Mouse (Mus musculus) hindbrain, embryonic 15.5 days (tissue): ENCODE results near the gene Agk. TPM values are rescaled to one million over a fixed set of nuclear protein-coding genes. Genes with fewer than 3 reads are reported as not detected.

Experiments used
- ATAC-seq: fragments of 200-750 bp; cut with Nextera tagmentation; 2 replicates; pipeline ENCODE4 v1.8.0; 2017; ENCODE audit warnings: low read depth, moderate number of reproducible peaks, moderate TSS enrichment; ENCODE audit not compliant: low FRiP score
- H3K27ac ChIP-seq: fragments of 300-500 bp; sonication (generic); replicated peaks from 2 replicates; pipeline ENCODE4 v1.5.1; 2015; ENCODE audit warnings: mild to moderate bottlenecking, inconsistent platforms
- H3K27me3 ChIP-seq: fragments of 300-500 bp; sonication (generic); 2 replicates; pipeline ENCODE4 v1.6.1; 2015; ENCODE audit warnings: control low read depth, inconsistent platforms
- H3K36me3 ChIP-seq: fragments of 300-500 bp; sonication (generic); 2 replicates; pipeline ENCODE4 v1.6.1; 2015; ENCODE audit warnings: control low read depth, inconsistent platforms
- H3K4me1 ChIP-seq: fragments of 300-500 bp; sonication (generic); replicated peaks from 2 replicates; pipeline ENCODE4 v1.6.1; 2015; ENCODE audit warnings: control low read depth, inconsistent platforms
- H3K4me2 ChIP-seq: fragments of 300-500 bp; sonication (generic); 2 replicates; pipeline ENCODE4 v1.6.1; 2015; ENCODE audit warnings: moderate library complexity, mild to moderate bottlenecking, inconsistent platforms
- H3K4me3 ChIP-seq: fragments of 300-500 bp; sonication (generic); 2 replicates; pipeline ENCODE4 v1.5.1; 2015; ENCODE audit warnings: mild to moderate bottlenecking, inconsistent platforms
- H3K9ac ChIP-seq: fragments of 300-500 bp; sonication (generic); 2 replicates; pipeline ENCODE4 v1.6.1; 2015; ENCODE audit warnings: inconsistent platforms
- H3K9me3 ChIP-seq: fragments of 300-500 bp; sonication (generic); 2 replicates; pipeline ENCODE4 v1.6.1; 2016; ENCODE audit warnings: control low read depth, inconsistent platforms
- WGBS: fragments of 180-500 bp; shearing (Covaris S2); methylation state at CpG from one replicate; pipeline ENCODE4 v1.1.7; 2015; 5-methylcytosine and 5-hydroxymethylcytosine counted together
- polyA plus RNA-seq: library from polyadenylated mRNA; unstranded; fragments of >200 nt; fragmentation: Nextera tagmentation; extraction: Ambion mirVana; gene quantifications from 2 replicates; pipeline ENCODE4 v1.2.1, GENCODE M21; 2015

The Agk gene
- 57.2 and 57.3 TPM in 2 replicates for polyA plus RNA-seq

DNA sequence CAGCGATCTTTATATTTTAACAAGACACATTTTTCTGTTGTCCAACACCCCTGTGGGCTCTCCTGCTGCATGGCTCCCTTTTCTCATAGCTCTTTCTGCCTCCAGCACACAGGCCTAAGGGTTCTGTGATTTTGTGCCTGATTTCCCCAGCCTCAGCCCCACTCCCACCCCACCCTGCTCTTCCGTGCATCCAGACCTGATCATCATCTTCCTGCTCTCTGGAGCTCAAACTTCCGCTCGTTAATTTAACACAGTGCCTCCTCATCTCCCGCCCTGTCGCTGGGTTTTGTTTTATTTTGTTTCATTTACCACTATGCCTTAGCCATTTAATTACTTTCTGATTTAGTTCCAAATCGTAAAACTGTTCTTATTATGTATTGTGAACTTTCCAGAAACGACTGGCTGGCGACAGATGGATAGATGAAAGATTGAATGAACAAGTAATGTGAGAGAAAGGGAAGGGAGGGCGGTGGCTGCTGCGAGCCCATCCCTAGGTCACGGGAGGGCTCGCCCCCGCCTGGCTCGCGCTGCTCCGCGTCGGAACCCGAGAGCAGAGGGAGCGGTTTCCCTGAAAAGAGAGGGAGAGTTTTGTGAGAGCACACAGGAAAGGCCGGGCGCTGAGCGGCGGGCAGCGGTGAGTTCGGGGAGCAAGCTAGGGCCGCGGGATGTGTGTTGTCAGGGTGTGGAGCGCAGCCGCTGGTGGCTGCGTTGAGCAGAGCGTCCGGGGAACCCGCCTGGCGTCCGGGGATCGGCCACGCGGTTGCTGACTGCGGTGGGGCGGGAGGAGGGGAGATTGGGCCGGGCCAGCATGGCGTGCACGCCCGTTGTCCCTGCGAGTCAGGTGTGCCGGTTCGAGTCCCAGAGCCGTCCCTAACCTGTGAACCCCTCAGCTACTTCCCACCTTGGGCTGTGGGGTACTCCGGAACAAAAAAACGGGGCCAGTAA is at the start of gene Agk:
Agk (plus strand) TSS at position 276 of the 945 bp plus-strand sequence.
- Histone ChIP-seq H3K36me3 (peaks cover 9% of the 10 kb centered on the region), H3K27me3 (no peaks in the 10 kb centered on the region), H3K9me3 (no peaks in the 10 kb centered on the region), H3K4me2 (peak within 1 kb of the TSS; percentile 62), H3K4me3 (peak within 1 kb of the TSS; percentile 94), H3K4me1 (peaks cover 15% of the 10 kb centered on the region), H3K27ac (peak within 1 kb of the TSS; percentile 89), H3K9ac (peak within 1 kb of the TSS; percentile 90)
- WGBS: 2% methylated on average over 52 of the region's 52 CpGs
- peak; percentile 96 for ATAC-seq

DNA sequence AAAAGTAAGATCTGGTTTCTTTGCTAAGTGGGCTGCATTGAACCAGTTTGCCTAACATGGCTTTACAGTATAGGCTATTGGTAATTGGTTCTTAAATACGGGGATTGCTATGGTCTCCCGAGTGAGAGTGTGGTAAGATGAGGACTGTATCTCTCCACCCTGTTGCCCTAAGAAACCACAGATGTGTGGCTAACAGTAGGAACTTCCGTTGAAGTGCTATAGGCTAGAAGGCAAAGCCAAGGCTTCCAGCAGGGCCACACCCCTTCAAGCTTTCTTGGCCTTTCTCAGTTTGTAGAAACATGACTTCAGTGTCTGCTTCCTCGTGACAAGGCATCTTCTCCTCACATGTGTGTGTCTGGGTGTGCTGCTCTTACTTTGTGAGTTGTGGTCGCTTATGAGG is 24.3 kb upstream of the Agk start:
- H3K4me1 ChIP-seq: no peaks in the 10 kb centered on the region
- ATAC-seq: no peak
- no peaks in the 10 kb centered on the region for H3K27me3 ChIP-seq
- WGBS: 85% methylated on average over 5 of the region's 5 CpGs
- no peak overlapping the region for H3K4me2 ChIP-seq
- H3K36me3 ChIP-seq: no peaks in the 10 kb centered on the region
- H3K9ac ChIP-seq: no peak overlapping the region
- H3K9me3 ChIP-seq: no peaks in the 10 kb centered on the region
- H3K4me3 ChIP-seq: no peak overlapping the region
- no peak overlapping the region for H3K27ac ChIP-seq

DNA sequence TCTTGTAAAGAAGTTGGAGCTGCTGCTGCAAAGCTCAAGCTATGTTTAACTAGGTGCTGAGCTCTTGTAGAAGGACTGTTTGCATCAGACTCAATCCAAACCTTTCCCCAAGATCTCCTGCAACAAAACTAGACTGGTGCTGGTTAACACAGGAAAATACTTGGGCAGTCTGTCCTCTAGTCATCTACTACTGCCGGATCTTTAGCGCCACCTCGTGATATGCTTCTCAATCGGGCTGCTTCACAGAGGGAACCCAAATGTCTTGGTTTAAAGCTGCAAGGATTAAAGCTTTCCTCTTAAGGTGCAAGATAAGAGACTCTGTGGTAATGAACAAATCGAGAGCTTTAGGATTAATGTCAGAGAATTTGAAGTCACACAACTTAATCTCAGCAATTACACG is 21.6 kb upstream of the Agk start:
- Histone ChIP-seq H3K4me3 (no peak overlapping the region), H3K9me3 (no peaks in the 10 kb centered on the region), H3K36me3 (no peaks in the 10 kb centered on the region), H3K9ac (no peak overlapping the region), H3K27ac (no peak overlapping the region), H3K4me1 (no peaks in the 10 kb centered on the region), H3K27me3 (no peaks in the 10 kb centered on the region), H3K4me2 (no peak overlapping the region)
- 22% methylated on average over 6 of the region's 6 CpGs for WGBS
- ATAC-seq: peak; percentile 81

DNA sequence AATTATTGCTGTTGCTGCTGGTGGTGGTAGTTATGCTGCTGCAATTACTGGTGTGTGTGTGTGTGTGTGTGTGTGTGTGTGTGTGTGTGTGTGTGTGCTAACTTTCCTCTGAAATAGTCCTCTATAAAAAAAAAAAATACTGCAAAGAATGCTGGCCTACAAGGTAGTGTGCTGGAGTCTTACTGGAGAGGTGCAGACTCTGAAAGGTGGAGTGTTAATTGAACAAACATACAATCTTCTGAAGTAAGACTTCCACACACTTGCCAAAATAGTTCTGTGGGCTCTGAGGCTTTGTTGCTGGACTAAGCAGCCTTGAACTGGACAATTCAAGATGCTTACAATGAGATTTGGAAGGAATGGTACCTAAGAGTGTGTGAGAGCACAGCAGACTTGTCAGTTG is 20.0 kb upstream of the Agk start:
- ATAC-seq: no peak
- Histone ChIP-seq H3K4me1 (no peaks in the 10 kb centered on the region), H3K9ac (no peak overlapping the region), H3K27ac (no peak overlapping the region), H3K4me3 (no peak overlapping the region), H3K36me3 (no peaks in the 10 kb centered on the region), H3K27me3 (no peaks in the 10 kb centered on the region), H3K4me2 (no peak overlapping the region), H3K9me3 (no peaks in the 10 kb centered on the region)

DNA sequence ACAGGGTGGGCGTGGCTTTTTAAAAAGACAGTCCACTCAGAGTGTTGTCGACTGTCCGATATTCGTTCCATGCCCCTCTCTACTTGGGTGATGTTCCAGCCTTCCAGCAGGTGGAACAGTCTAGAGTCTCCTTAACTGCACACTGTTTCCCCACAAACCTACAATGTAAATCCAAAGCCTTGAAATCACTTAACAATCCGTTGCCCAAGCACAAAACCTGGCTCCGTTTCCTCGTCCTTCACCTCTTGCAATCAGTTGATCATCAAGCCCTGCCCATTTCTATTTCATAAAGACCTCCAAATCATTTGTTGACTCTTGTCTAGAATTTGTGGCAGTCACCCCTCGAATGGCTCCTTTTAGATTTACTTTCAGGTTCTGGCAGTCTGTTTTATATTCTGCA is 1.4 kb downstream of the Agk start:
- peaks cover 15% of the 10 kb centered on the region for H3K4me1 ChIP-seq
- peak overlapping the region; percentile 94 for H3K4me3 ChIP-seq
- WGBS: 87% methylated on average over 8 of the region's 8 CpGs
- H3K36me3 ChIP-seq: peaks cover 12% of the 10 kb centered on the region
- no peak for ATAC-seq
- H3K27me3 ChIP-seq: no peaks in the 10 kb centered on the region
- H3K9me3 ChIP-seq: no peaks in the 10 kb centered on the region
- peak overlapping the region; percentile 62 for H3K4me2 ChIP-seq
- H3K9ac ChIP-seq: no peak overlapping the region
- H3K27ac ChIP-seq: no peak overlapping the region

DNA sequence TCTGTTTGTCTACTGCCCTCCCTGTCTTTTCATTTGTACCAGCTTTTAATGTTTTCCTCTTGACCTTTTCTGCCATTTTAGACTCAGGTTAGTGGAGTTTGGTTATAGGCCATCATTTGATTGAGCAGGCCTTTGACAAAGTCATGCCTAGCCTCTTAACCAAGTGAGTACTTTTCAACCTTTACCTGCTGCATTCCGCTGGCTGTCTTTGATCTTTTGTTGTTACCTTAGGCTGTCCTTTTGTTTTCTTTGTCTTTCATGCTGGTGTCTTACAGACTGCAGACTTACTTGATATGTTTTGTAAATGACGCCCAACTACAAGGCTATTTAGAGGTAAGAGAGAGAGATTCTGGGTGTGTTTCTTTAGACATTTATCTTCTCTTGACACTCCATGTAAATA is 8.5 kb downstream of the Agk start:
- H3K27ac ChIP-seq: no peak overlapping the region
- H3K9ac ChIP-seq: no peak overlapping the region
- 76% methylated on average over 2 of the region's 2 CpGs for WGBS
- H3K4me2 ChIP-seq: no peak overlapping the region
- H3K9me3 ChIP-seq: no peaks in the 10 kb centered on the region
- no peaks in the 10 kb centered on the region for H3K27me3 ChIP-seq
- H3K36me3 ChIP-seq: peaks cover 48% of the 10 kb centered on the region
- H3K4me3 ChIP-seq: no peak overlapping the region
- no peak for ATAC-seq
- no peaks in the 10 kb centered on the region for H3K4me1 ChIP-seq

DNA sequence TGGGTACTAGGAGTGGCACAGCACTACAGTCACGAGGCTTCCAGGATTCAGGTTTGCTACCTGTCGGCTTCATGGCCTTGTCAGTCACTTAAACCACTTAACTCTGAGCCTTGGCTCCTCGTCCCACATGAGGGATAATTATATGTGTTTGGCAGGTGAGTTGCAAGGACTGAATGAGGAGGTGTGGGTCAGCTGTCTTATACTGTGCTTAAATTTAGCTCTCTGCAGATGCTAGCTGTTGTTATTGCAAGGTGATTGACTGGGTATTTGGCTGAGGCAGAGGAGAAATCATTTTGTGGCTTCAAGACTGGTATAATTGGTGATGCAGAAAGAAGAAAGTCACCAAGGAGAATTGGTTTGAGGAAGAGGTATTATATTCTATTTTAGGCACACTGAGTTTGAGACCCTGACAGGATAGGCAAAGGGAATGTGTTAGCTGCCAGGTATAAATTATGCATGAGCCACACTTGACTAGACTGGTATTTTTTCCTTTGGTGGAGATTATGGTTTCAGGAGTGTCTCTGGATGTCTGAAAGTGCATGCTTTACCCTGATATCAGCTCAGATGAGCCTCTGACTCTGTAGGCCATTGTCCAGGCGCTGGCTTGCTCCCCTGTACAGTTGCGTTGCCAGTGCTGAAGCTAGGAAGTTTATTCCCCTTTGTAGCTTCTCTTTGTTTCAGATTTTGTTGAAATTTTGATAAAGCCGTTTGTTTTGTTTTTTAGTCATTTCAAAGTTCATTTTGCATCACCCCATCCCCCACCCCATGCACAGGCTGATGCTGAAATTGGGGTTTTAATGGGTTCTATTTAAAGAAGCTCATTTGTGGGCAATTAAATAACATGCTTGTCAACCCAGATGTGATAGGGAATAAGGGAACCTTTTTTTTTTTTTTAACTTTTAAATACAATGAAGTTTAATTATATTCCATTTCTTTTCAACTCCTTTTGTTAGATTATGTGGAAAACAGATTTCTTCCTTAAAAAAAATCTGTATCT is 12.1 kb downstream of the Agk start:
- H3K4me2 ChIP-seq: no peak overlapping the region
- no peak overlapping the region for H3K4me3 ChIP-seq
- no peaks in the 10 kb centered on the region for H3K27me3 ChIP-seq
- no peak overlapping the region for H3K9ac ChIP-seq
- no peak overlapping the region for H3K27ac ChIP-seq
- ATAC-seq: no peak
- H3K9me3 ChIP-seq: no peaks in the 10 kb centered on the region
- no peaks in the 10 kb centered on the region for H3K4me1 ChIP-seq
- 90% methylated on average over 6 of the region's 6 CpGs for WGBS
- H3K36me3 ChIP-seq: peaks cover 31% of the 10 kb centered on the region

DNA sequence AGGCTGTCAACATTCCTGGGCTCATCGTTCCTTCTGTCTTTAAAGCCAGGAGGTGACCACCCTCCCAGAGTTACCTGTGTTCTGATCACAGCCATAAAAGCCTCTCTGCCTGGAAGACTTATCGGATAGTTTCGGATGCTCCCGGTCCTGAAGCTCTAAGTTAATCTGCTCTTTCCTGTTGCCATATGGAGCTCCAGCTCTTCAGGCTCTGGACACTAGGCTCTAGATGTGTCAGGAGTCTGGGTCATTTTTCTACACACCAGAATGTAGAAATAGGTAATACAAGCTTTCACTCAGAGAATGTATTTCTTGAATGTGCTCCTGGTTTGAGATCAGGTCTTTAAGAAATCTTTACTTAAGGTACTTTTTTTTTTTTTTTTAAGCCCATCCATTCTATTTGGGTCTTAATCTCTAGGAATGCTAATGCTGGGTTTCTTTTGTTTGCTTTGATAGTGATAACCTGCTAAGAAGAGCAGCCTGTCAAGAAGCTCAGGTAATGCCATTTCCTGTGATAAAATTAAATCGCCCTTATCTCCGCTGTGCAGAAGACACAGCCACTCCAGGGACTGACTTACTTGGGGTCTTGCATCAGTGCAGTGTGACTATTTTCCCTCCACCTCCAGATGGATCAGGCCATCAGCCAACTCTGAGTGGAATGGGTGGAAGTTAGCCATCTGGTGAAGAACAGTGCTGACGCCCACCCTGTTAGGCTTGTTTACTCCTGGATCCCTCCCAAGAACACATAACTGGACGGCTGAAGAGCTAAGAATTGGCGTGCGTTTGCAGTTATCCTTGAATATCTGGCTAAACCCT is 22.2 kb downstream of the Agk start:
- H3K9ac ChIP-seq: no peak overlapping the region
- peak overlapping the region; percentile 51 for H3K27ac ChIP-seq
- no peak overlapping the region for H3K4me3 ChIP-seq
- no peak overlapping the region for H3K4me2 ChIP-seq
- peaks cover 10% of the 10 kb centered on the region for H3K36me3 ChIP-seq
- H3K4me1 ChIP-seq: peaks cover 4% of the 10 kb centered on the region; the same call in 1 of the 2 replicates
- WGBS: 69% methylated on average over 10 of the region's 10 CpGs
- H3K27me3 ChIP-seq: no peaks in the 10 kb centered on the region
- peak; percentile 68 for ATAC-seq
- H3K9me3 ChIP-seq: no peaks in the 10 kb centered on the region

DNA sequence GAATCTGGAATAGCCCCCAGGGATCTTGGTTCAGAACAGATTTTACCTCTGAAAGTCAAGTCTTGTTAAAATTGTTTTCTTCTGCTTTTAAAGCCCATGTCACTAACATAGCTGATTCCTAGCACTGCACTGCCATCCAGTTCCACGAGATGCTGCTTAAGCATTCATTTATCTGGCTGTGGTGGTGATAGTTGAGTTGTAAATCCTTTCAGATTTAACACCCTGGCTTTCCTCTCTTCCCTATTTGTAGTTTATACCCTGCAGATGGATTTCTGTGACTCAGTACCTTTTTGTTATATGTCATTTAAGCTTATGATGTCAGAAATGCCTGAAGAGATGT is 22.8 kb downstream of the Agk start:
- no peak for ATAC-seq
- Histone ChIP-seq H3K4me2 (no peak overlapping the region), H3K4me1 (peaks cover 4% of the 10 kb centered on the region; the same call in 1 of the 2 replicates), H3K4me3 (no peak overlapping the region), H3K9me3 (no peaks in the 10 kb centered on the region), H3K27ac (peak overlapping the region; percentile 51; the same call in 1 of the 2 replicates), H3K36me3 (peaks cover 16% of the 10 kb centered on the region), H3K27me3 (no peaks in the 10 kb centered on the region), H3K9ac (no peak overlapping the region)
- 74% methylated on average over 1 of the region's 1 CpGs for WGBS

DNA sequence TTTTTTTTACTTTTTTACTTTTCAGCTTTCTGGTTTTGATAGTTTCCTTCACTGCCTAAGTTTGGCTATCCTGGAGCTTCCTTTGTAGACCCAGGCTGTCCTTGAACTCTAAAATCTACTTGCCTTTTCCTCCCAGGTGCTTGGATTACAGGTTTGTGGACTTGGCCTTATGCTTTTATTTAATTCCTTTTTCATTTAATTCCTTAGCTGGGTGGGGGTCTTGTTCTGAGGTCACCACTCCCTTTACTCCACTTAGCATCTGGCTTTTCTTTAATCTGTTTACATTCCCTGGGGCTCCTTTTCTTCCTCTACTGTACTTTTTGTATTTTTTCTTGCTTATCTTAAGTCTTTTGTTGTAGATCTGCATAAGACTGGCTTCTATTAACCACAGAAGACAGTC is 25.1 kb downstream of the Agk start:
- Histone ChIP-seq H3K27ac (no peak overlapping the region), H3K4me3 (no peak overlapping the region), H3K9ac (no peak overlapping the region), H3K36me3 (peaks cover 14% of the 10 kb centered on the region), H3K9me3 (no peaks in the 10 kb centered on the region), H3K4me1 (peaks cover 4% of the 10 kb centered on the region; the same call in 1 of the 2 replicates), H3K4me2 (no peak overlapping the region), H3K27me3 (no peaks in the 10 kb centered on the region)
- no peak for ATAC-seq

DNA sequence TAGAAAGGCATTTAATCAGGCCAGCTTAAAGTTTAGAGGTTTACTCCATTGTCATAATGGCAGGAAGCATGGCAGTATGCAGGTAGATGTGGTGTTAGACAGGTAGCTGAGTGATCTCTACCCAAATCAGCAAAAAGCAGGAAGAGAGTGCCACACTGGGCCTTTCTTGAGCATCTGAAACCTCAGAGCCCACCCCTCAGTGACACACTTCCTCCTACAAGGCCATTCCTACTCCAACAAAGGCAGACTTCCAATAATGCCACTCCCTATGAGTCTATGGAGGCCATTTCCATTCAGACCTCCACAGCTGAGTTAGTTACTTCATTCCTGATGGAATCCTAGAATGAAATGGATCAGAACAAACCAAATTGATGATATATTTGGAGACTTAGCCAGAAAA is 25.9 kb downstream of the Agk start:
- no peak overlapping the region for H3K27ac ChIP-seq
- no peak overlapping the region for H3K9ac ChIP-seq
- ATAC-seq: no peak
- no peak overlapping the region for H3K4me2 ChIP-seq
- no peak overlapping the region for H3K4me3 ChIP-seq
- no peaks in the 10 kb centered on the region for H3K27me3 ChIP-seq
- H3K4me1 ChIP-seq: peaks cover 4% of the 10 kb centered on the region; the same call in 1 of the 2 replicates
- no peaks in the 10 kb centered on the region for H3K9me3 ChIP-seq
- peaks cover 14% of the 10 kb centered on the region for H3K36me3 ChIP-seq
